ENCODE assay signal across 20 mouse cellular contexts in the genomic region with DNA sequence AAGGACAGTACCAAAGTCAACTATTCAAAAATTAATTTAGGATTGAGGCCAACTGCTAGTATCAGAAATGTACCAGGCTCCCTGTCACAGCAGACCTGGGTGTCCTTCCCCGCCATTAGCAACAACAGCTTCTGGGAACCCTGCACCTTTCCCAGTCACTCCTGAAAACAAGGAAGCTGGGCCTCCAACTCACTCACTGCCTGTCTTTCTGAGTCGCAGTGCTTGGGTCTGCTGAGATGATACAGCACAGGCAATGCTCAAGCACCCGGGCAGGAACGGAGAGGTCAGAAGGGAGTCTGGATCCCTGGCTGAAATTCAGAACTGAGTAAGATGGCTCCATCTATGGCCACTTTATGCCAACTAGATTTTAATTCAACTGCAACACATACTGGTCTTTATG.
DNase-seq lines count a peak whose midpoint lies in the region; ATAC-seq and TF ChIP-seq lines count a peak whose summit lies in the region.
"Had no signal": no experiment of that assay in that cellular context is flagged by ENCODE, and none has a peak within 500 bp of the region (broad histone marks: within the 10 kb centered on the region; RNA-seq: fewer than 3 reads in every experiment).

No protein-coding gene starts in this region.

- peaks cover 21% of the 10 kb centered on the region for H3K36me3 ChIP-seq in neural tube, embryonic 13.5 days
- H3K36me3 ChIP-seq in liver, embryonic 16.5 days (ENCODE audit: control insufficient read depth, insufficient read depth), result no peaks in the 10 kb centered on the region
- H3K36me3 ChIP-seq in embryonic facial prominence, embryonic 10.5 days (replicated peaks), result peaks cover 56% of the 10 kb centered on the region

- peaks cover 21% of the 10 kb centered on the region for H3K4me1 ChIP-seq in neural tube, embryonic 13.5 days (replicated peaks)
- H3K4me1 ChIP-seq in liver, embryonic 16.5 days (ENCODE audit: control insufficient read depth, low read depth, low read length), result no peaks in the 10 kb centered on the region
- no peaks in the 10 kb centered on the region for H3K4me1 ChIP-seq in embryonic facial prominence, embryonic 10.5 days

- no peaks in the 10 kb centered on the region for H3K27me3 ChIP-seq in neural tube, embryonic 13.5 days
- H3K27me3 ChIP-seq in liver, embryonic 16.5 days (ENCODE audit: control insufficient read depth, insufficient read depth, low read depth, low read length), result no peaks in the 10 kb centered on the region
- no peaks in the 10 kb centered on the region for H3K27me3 ChIP-seq in embryonic facial prominence, embryonic 10.5 days (replicated peaks; ENCODE audit: low read depth, poor library complexity, severe bottlenecking)

- no peak overlapping the region for H3K4me2 ChIP-seq in neural tube, embryonic 13.5 days
- H3K4me2 ChIP-seq in liver, embryonic 16.5 days (ENCODE audit: low read depth, low read length), result peak overlapping the region; percentile 18; the same call in 1 of the 2 replicates

- 93% methylated on average over 4 of the region's 4 CpGs for WGBS in neural tube, embryonic 13.5 days
- WGBS in liver, embryonic 16.5 days (ENCODE audit: insufficient replicate concordance), result 46% methylated on average over 4 of the region's 4 CpGs
- WGBS in embryonic facial prominence, embryonic 10.5 days, result 91% methylated on average over 4 of the region's 4 CpGs

- H3K9me3 ChIP-seq in neural tube, embryonic 13.5 days, result no peaks in the 10 kb centered on the region
- no peaks in the 10 kb centered on the region for H3K9me3 ChIP-seq in liver, embryonic 16.5 days (replicated peaks; ENCODE audit: control insufficient read depth, low read length)
- H3K9me3 ChIP-seq in embryonic facial prominence, embryonic 10.5 days, result no peaks in the 10 kb centered on the region
- H3K9me3 ChIP-seq: G1E had no signal

- no peak overlapping the region for H3K4me3 ChIP-seq in gastrocnemius, adult 2 months
- no peak overlapping the region for H3K4me3 ChIP-seq in neural tube, embryonic 13.5 days
- no peak overlapping the region for H3K4me3 ChIP-seq in liver, embryonic 16.5 days (ENCODE audit: low read depth, low read length)
- H3K4me3 ChIP-seq in embryonic facial prominence, embryonic 10.5 days, result no peak overlapping the region
- H3K4me3 ChIP-seq: erythroblast, embryonic 14.5 days; heart, adult 2 months; left cerebral cortex, adult 2 months had no signal

- TF ChIP-seq CTCF in gastrocnemius, adult 2 months (IDR thresholded peaks at IDR 0.05), result no peak

- no peak overlapping the region for H3K9ac ChIP-seq in neural tube, embryonic 13.5 days
- no peak overlapping the region for H3K9ac ChIP-seq in liver, embryonic 16.5 days (ENCODE audit: low read depth, low read length)

- H3K27ac ChIP-seq in gastrocnemius, adult 2 months, result no peak overlapping the region
- peak overlapping the region; percentile 34; the same call in 1 of the 2 replicates for H3K27ac ChIP-seq in neural tube, embryonic 13.5 days (replicated peaks)
- H3K27ac ChIP-seq in liver, embryonic 16.5 days (ENCODE audit: low read length), result peak overlapping the region; percentile 40; the same call in 1 of the 2 replicates
- no peak overlapping the region for H3K27ac ChIP-seq in embryonic facial prominence, embryonic 10.5 days (replicated peaks)
- H3K27ac ChIP-seq: heart, adult 2 months; kidney, postnatal 0 days; left cerebral cortex, adult 2 months had no signal

- no peak for ATAC-seq in neural tube, embryonic 13.5 days (ENCODE audit: low read depth)
- no peak for ATAC-seq in liver, embryonic 16.5 days (ENCODE audit: low read depth)
- ATAC-seq in neutrophil, adult 5-6 weeks (ENCODE audit: extremely low read depth, insufficient number of reproducible peaks, low FRiP score, poor library complexity, severe bottlenecking), result peak; percentile 34
- ATAC-seq: CD4-positive, CD25-positive, alpha-beta regulatory T cell, adult 4 months; forebrain, embryonic 14.5 days had no signal

- DNase-seq in gastrocnemius, adult 2 months, result peak; percentile 19
- no peak for DNase-seq in gastrocnemius, postnatal 10 days
- no peak for DNase-seq in neural tube, embryonic 10.5 days (ENCODE audit: extremely low spot score, low spot score)
- DNase-seq in frontal cortex, postnatal 14 days (ENCODE audit: low spot score in 2 of 2), result no peak
- no peak for DNase-seq in embryonic facial prominence, embryonic 10.5 days (ENCODE audit: low spot score)
- DNase-seq: cerebellum, adult 11 months; cerebellum, postnatal 25 days; kidney, adult 11 months; lung, adult 2 months; thymus, postnatal 4 days had no signal

- intact Hi-C loops in gastrocnemius, adult 2 months (cut with DNase I), result no loop called here

Comparison
In these comparisons a context has a peak if more than half of its experiments do, and no peak if none do; other contexts are left out.
1. H3K27ac ChIP-seq: peak in neural tube, embryonic 13.5 days (single experiment) and liver, embryonic 16.5 days (single experiment); none in gastrocnemius, adult 2 months (single experiment) and embryonic facial prominence, embryonic 10.5 days (single experiment).